Mouse (Mus musculus) midbrain, embryonic 16.5 days (tissue): ENCODE measurements around the gene Tmem129. TPM values are rescaled to one million over a fixed set of nuclear protein-coding genes. Genes with fewer than 3 reads are reported as not detected.
A peak's percentile ranks its signal among the peaks of the same experiment; 100 is the strongest.

ENCODE experiments used
- ATAC-seq: fragments of 200-750 bp; cut with Nextera tagmentation; 2 replicates; pipeline ENCODE4 v1.8.0; 2017; ENCODE audit warnings: moderate TSS enrichment
- H3K27ac ChIP-seq: fragments of 300-500 bp; sonication (generic); 2 replicates; pipeline ENCODE4 v1.5.1; 2014; ENCODE audit warnings: mild to moderate bottlenecking, low read length, mixed read lengths
- H3K27me3 ChIP-seq: fragments of 300-500 bp; sonication (generic); 2 replicates; pipeline ENCODE4 v1.6.1; 2014; ENCODE audit warnings: low read depth, low read length, mixed read lengths; ENCODE audit not compliant: control insufficient read depth, insufficient read depth
- H3K36me3 ChIP-seq: fragments of 300-500 bp; sonication (generic); 2 replicates; pipeline ENCODE4 v1.6.1; 2014; ENCODE audit warnings: mild to moderate bottlenecking, low read length, moderate library complexity, mixed read lengths; ENCODE audit not compliant: control insufficient read depth, insufficient read depth
- H3K4me1 ChIP-seq: fragments of 300-500 bp; sonication (generic); 2 replicates; pipeline ENCODE4 v1.6.1; 2014; ENCODE audit warnings: mild to moderate bottlenecking, low read length, mixed read lengths; ENCODE audit not compliant: control insufficient read depth, insufficient read depth
- H3K4me2 ChIP-seq: fragments of 300-500 bp; sonication (generic); 2 replicates; pipeline ENCODE4 v1.6.1; 2014; ENCODE audit warnings: mild to moderate bottlenecking, low read length, mixed read lengths
- H3K4me3 ChIP-seq: fragments of 300-500 bp; sonication (generic); 2 replicates; pipeline ENCODE4 v1.5.1; 2014; ENCODE audit warnings: low read depth, mild to moderate bottlenecking, low read length, moderate library complexity, mixed read lengths
- H3K9ac ChIP-seq: fragments of 300-500 bp; sonication (generic); 2 replicates; pipeline ENCODE4 v1.6.1; 2014; ENCODE audit warnings: low read depth, low read length, mixed read lengths
- H3K9me3 ChIP-seq: fragments of 300-500 bp; sonication (generic); replicated peaks from 2 replicates; pipeline ENCODE4 v1.6.1; 2014; ENCODE audit warnings: mild to moderate bottlenecking, low read length, mixed read lengths; ENCODE audit not compliant: control insufficient read depth, poor library complexity, severe bottlenecking
- WGBS: fragments of 180-500 bp; shearing (Covaris S2); extraction: QIAGEN DNeasy Blood & Tissue Kit; methylation state at CpG from one replicate; pipeline ENCODE4 v1.1.7; 2014; 5-methylcytosine and 5-hydroxymethylcytosine counted together
- polyA plus RNA-seq: library from polyadenylated mRNA; unstranded; fragments of >200 nt; fragmentation: Nextera tagmentation; extraction: Ambion mirVana; gene quantifications from 2 replicates; pipeline ENCODE4 v1.2.1, GENCODE M21; 2015

The Tmem129 gene
- polyA plus RNA-seq, 1 experiment from 2014 or later: 29.7 TPM

DNA sequence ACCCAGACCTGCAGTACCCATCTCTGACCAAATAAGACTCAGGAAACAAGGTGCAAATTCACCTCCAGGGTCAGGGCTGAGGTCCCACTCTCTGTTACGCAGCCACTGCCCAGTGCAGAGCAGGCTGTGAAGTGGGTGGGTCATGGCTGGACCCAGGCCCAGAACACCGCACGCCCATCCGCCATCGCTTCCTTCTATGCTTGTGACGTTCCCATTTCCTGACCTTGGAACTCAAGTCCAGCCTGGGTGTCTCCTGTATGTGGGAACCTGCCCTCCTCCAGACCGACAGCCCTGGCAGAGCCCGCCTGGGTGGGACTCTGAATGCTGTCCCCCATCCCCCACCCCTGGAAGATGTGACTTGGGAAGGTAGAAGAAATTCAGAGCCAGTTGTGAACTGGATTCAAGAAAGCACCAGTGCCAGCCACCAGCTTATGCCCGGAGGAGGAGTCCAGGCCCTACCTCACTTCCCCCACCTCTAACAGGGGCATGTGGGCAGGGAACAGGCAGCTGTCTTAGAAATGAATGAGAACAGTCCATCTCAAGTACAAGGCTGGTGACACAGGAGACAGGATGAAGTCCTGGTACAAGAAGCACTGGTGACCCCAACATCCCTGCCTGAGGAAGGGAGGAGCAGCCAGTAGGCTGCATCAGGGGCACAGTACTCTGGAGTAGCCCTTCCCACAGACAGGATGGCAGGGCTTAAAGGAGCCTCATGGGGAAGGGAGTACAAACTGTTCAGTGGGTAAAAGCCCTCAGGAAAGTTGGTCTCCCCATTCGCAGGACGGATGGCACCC is 31.8 kb upstream of the Tmem129 start:
- H3K4me3 ChIP-seq: no peak overlapping the region
- H3K4me1 ChIP-seq: peaks cover 16% of the 10 kb centered on the region
- peak overlapping the region; percentile 14; the same call in 1 of the 2 replicates for H3K4me2 ChIP-seq
- H3K9ac ChIP-seq: no peak overlapping the region
- no peaks in the 10 kb centered on the region for H3K36me3 ChIP-seq
- ATAC-seq: peak; percentile 30; the same call in 1 of the 2 replicates
- peaks cover 24% of the 10 kb centered on the region for H3K27me3 ChIP-seq
- no peaks in the 10 kb centered on the region for H3K9me3 ChIP-seq
- peak overlapping the region; percentile 42; the same call in 1 of the 2 replicates for H3K27ac ChIP-seq
- WGBS: 57% methylated on average over 11 of the region's 11 CpGs

DNA sequence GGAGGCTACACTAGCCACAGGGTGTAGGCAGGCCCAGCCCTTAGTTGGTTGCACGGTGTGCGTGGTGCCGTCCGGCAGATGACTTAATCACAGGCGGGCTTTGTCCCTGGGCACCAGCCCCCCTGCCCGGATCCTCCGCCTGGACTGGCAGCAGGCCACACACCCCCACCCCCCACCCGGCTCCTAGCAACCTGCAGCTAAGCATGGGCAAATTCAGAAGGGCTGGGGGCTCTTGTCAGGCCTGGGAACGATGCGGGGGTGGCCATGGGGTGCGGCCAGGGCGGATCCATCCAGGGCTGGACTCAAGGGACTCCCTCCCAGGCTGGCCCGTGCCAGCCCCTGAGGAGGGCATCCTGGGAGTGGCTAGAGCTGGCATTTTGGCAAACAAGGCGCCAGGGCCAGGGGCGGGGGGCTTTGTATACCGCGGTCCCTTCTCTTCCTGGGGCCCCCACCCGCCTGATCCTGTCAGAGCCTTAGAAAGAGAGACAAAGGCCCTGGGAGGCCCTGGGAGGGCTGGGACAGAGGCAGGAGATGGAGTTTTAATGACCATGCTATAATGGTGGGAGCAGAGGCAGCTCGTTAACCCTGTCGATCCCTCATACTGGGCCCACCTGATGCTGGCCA is 31.1 kb upstream of the Tmem129 start:
- Histone ChIP-seq H3K27me3 (peaks cover 21% of the 10 kb centered on the region), H3K4me3 (no peak overlapping the region), H3K9me3 (no peaks in the 10 kb centered on the region), H3K4me1 (peaks cover 12% of the 10 kb centered on the region; the same call in 1 of the 2 replicates), H3K27ac (peak overlapping the region; percentile 42; the same call in 1 of the 2 replicates), H3K36me3 (no peaks in the 10 kb centered on the region), H3K4me2 (peak overlapping the region; percentile 14; the same call in 1 of the 2 replicates), H3K9ac (peak overlapping the region; percentile 52; the same call in 1 of the 2 replicates)
- peak; percentile 84 for ATAC-seq
- 7% methylated on average over 17 of the region's 20 CpGs for WGBS

DNA sequence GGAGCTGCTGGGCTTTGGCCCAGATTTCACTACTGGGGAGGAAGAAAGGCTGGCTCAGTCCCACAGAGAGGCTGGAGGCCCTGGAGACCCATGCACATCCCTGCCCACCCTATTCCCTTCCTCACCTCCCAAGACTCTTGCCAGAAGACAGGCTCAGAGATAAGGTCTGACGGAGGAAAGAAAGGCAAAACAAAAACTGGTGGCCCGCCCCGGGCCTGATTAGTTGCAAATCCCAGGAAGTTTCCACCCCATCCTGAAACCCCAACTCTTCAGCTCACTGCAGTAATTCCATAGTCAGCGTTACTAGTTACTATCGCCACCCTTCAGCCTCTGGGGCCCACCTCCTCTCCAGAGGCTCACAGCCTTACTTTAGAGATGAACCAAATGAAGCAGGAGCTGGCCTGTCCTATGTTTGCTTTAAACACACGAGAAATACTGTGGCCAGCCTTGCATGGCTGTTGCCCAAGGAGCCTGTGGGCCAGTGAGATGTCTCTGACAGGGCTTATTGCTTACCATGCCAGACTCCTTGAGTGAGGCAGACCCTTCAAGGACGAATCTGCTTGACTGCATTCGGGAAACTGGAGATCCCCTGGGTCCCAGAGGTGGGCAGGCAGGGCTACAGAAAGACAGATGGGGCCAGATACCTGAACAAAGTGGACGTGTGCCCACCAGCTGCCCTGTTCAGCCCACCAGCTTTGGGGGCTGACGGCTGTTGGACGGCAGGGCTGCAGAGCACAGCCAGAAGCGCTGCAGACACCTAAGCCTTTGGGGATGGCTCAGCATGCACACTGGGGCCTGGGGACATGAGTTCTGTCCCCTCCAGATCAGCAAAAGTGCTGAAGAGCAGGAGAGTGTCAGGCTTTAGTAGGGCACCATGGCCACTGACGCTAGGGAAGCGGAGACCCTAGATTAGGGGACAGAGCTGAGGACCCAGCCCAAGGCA is 30.3 kb upstream of the Tmem129 start:
- no peak for ATAC-seq
- 40% methylated on average over 14 of the region's 14 CpGs for WGBS
- Histone ChIP-seq H3K4me2 (no peak overlapping the region), H3K27me3 (peaks cover 17% of the 10 kb centered on the region), H3K27ac (0 out of 2 replicates have a peak overlapping the region, but pooled peaks have one; percentile 10), H3K9ac (no peak overlapping the region), H3K9me3 (no peaks in the 10 kb centered on the region), H3K4me1 (peaks cover 12% of the 10 kb centered on the region; the same call in 1 of the 2 replicates), H3K36me3 (no peaks in the 10 kb centered on the region), H3K4me3 (no peak overlapping the region)

DNA sequence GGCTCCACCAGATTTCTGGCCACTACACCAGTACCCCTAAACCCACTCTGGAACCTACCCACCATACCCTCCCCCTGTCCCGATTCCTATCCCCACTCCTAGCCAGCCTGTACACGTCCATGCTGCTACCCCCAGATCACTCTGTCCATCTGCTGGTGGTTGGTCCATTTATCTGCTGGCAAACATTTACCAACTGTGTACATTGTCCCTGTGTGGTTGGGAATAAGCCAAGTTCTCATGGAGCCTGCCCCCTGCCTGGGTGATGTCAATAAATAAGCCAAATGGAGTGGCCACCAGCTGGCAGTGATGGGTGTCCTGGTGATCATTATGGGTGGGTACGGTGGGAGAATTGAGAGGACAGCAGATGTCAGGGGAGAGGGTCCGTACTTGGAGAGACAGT is 28.9 kb upstream of the Tmem129 start:
- Histone ChIP-seq H3K9ac (no peak overlapping the region), H3K9me3 (no peaks in the 10 kb centered on the region), H3K36me3 (no peaks in the 10 kb centered on the region), H3K4me2 (no peak overlapping the region), H3K27ac (no peak overlapping the region), H3K4me1 (peaks cover 7% of the 10 kb centered on the region; the same call in 1 of the 2 replicates), H3K27me3 (peaks cover 9% of the 10 kb centered on the region), H3K4me3 (no peak overlapping the region)
- ATAC-seq: no peak
- 75% methylated on average over 4 of the region's 4 CpGs for WGBS

DNA sequence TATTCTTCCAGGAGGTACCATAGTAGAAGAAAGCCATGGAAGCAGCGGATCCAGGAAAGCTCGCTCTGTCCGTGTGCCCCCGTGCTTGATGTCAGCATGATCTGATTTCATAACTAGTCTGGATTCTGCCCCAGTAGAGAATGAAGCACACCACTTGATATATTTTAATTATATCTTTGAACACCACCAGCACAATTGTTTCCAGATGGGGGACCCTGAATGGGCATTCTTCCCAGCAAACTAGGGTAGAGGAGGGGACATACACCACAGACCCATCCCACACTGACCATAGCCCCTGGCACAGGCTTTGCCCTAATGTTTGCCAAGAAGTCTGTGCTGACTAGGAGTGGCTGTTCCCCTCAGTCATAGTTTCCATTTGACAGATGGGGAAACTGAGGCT is 26.7 kb upstream of the Tmem129 start:
- Histone ChIP-seq H3K4me1 (peaks cover 5% of the 10 kb centered on the region; the same call in 1 of the 2 replicates), H3K9ac (no peak overlapping the region), H3K27me3 (peaks cover 9% of the 10 kb centered on the region), H3K27ac (no peak overlapping the region), H3K36me3 (no peaks in the 10 kb centered on the region), H3K4me3 (no peak overlapping the region), H3K9me3 (no peaks in the 10 kb centered on the region), H3K4me2 (no peak overlapping the region)
- ATAC-seq: no peak
- 85% methylated on average over 4 of the region's 4 CpGs for WGBS

DNA sequence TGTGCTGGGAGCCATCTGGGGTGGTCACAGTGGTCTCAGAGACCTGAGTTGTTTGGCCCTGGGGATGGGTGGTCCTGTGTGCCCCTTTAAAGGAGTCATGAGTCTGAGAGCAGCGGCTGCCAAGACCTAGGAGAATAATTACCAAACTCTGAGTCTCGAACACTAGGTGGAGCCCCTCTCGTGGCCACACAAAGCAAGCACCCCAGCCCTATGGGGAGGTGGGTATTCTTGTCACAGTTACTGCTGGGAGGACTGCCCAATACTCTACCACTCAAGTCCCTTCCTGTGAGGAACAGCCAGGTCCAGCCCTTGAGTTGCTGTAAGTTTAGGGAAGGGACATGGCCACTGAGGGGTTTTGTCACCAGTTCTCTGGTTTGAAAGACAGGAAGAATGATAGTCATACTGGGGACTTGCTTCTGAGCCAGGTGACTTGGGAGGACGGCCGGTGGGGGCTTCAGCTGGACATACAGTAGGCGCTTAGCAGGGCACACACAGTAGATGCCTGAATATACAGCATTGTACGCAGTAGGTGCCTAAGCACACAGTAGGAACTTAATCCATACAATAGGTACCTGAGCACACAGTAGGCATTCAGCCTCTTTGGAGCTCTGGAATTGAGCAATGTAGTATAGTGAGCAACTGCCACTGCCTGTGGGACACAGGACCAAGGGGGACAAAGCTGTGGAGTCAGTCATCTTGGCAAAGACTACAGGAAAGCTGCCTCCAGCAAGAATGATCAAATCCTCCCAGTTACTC is 25.9 kb upstream of the Tmem129 start:
- Histone ChIP-seq H3K4me3 (no peak overlapping the region), H3K9ac (no peak overlapping the region), H3K4me1 (no peaks in the 10 kb centered on the region), H3K4me2 (no peak overlapping the region), H3K9me3 (no peaks in the 10 kb centered on the region), H3K36me3 (no peaks in the 10 kb centered on the region), H3K27me3 (peaks cover 9% of the 10 kb centered on the region), H3K27ac (no peak overlapping the region)
- peak; percentile 58; the same call in 1 of the 2 replicates for ATAC-seq
- 48% methylated on average over 7 of the region's 7 CpGs for WGBS

DNA sequence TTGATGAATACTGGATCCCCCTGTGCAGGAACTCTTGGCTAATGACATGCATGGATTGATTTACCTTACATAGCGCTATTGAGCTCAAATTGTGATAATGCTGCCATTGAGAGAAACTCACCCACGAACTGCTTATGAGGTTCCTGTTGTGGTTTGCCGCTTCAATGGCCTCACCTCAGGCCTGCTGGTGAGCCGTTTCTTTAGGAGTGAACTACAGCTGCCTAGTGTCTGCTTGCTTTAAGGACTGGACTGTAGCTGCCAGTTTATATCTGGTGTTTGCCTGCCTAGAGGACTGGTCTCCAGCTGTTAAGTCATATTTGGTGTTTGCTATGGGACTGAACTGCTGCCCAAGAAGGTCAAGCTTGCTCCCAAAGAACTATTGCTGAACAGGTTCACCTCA is 24.7 kb upstream of the Tmem129 start:
- H3K27me3 ChIP-seq: peaks cover 8% of the 10 kb centered on the region
- H3K9me3 ChIP-seq: no peaks in the 10 kb centered on the region
- ATAC-seq: no peak
- H3K36me3 ChIP-seq: no peaks in the 10 kb centered on the region
- H3K4me2 ChIP-seq: no peak overlapping the region
- H3K9ac ChIP-seq: no peak overlapping the region
- H3K4me1 ChIP-seq: no peaks in the 10 kb centered on the region
- H3K27ac ChIP-seq: no peak overlapping the region
- H3K4me3 ChIP-seq: no peak overlapping the region
- 64% methylated on average over 4 of the region's 4 CpGs for WGBS
